Mouse (Mus musculus) C2C12 (cell line): ENCODE data around the gene Btbd8.

ENCODE experiments used
- CTCF ChIP-seq: IDR thresholded peaks from one replicate; pipeline ENCODE4 v1.5.1; 2011; ENCODE audit not compliant: control insufficient read depth, insufficient read depth, insufficient read length
- FOSL1 ChIP-seq: IDR thresholded peaks from one replicate; pipeline ENCODE4 v1.8.0; 2011; ENCODE audit warnings: mild to moderate bottlenecking, low read length; ENCODE audit not compliant: poor library complexity, insufficient read depth, severe bottlenecking
- MAX ChIP-seq: IDR thresholded peaks from one replicate; pipeline ENCODE4 v1.6.1; 2011; ENCODE audit warnings: mild to moderate bottlenecking, control low read depth
- MYOD1 ChIP-seq: IDR thresholded peaks from one replicate; pipeline ENCODE4 v1.6.1; 2011; ENCODE audit warnings: low read depth; ENCODE audit not compliant: control insufficient read depth, insufficient read length
- MYOG ChIP-seq: IDR thresholded peaks from one replicate; pipeline ENCODE4 v1.6.1; 2011; ENCODE audit not compliant: control insufficient read depth, insufficient read length; ENCODE audit errors: extremely low read depth
- USF1 ChIP-seq: IDR thresholded peaks from one replicate; pipeline ENCODE4 v1.6.1; 2011; ENCODE audit warnings: low read depth, mild to moderate bottlenecking, control low read depth, moderate library complexity

GRCm38 (mm10) chr5:107521386-107521785 lies 83.6 kb downstream of the Btbd8 start:
- TF ChIP-seq MYOD1 (no peak), CTCF (no peak), USF1 (no peak), MAX (no peak), MYOG (no peak), FOSL1 (no peak)
